Mouse (Mus musculus) liver, embryonic 13.5 days (tissue): Measurements from ENCODE around the gene Zfp217. TPM values are rescaled to one million over a fixed set of nuclear protein-coding genes. Genes with fewer than 3 reads are reported as not detected.
A peak's percentile ranks its signal among the peaks of the same experiment; 100 is the strongest.

Source experiments
- ATAC-seq: fragments of 200-750 bp; cut with Nextera tagmentation; 2 replicates; pipeline ENCODE4 v1.8.0; 2017; ENCODE audit warnings: low read depth, mild to moderate bottlenecking, moderate number of reproducible peaks, moderate library complexity
- DNase-seq: peaks from one replicate; pipeline ENCODE4 v3.0.0; 2022
- H3K27ac ChIP-seq: fragments of 300-500 bp; sonication (generic); 2 replicates; pipeline ENCODE4 v1.5.1; 2015; ENCODE audit warnings: moderate library complexity, mild to moderate bottlenecking, inconsistent platforms
- H3K27me3 ChIP-seq: fragments of 300-500 bp; sonication (generic); 2 replicates; pipeline ENCODE4 v1.6.1; 2015; ENCODE audit warnings: mild to moderate bottlenecking, inconsistent platforms
- H3K36me3 ChIP-seq: fragments of 300-500 bp; sonication (generic); 2 replicates; pipeline ENCODE4 v1.6.1; 2015; ENCODE audit warnings: mild to moderate bottlenecking, inconsistent platforms
- H3K4me1 ChIP-seq: fragments of 300-500 bp; sonication (generic); replicated peaks from 2 replicates; pipeline ENCODE4 v1.6.1; 2015; ENCODE audit warnings: inconsistent platforms
- H3K4me2 ChIP-seq: fragments of 300-500 bp; sonication (generic); 2 replicates; pipeline ENCODE4 v1.6.1; 2015; ENCODE audit warnings: inconsistent platforms, mild to moderate bottlenecking, moderate library complexity
- H3K4me3 ChIP-seq: fragments of 300-500 bp; sonication (generic); replicated peaks from 2 replicates; pipeline ENCODE4 v1.5.1; 2015; ENCODE audit warnings: mild to moderate bottlenecking, inconsistent platforms
- H3K9ac ChIP-seq: fragments of 300-500 bp; sonication (generic); 2 replicates; pipeline ENCODE4 v1.6.1; 2015; ENCODE audit warnings: mild to moderate bottlenecking, inconsistent platforms
- H3K9me3 ChIP-seq: fragments of 300-500 bp; sonication (generic); replicated peaks from 2 replicates; pipeline ENCODE4 v1.6.1; 2016; ENCODE audit warnings: inconsistent platforms
- WGBS: fragments of 180-500 bp; shearing (Covaris S2); methylation state at CpG from one replicate; pipeline ENCODE4 v1.1.7; 2015; ENCODE audit not compliant: insufficient replicate concordance; 5-methylcytosine and 5-hydroxymethylcytosine counted together
- polyA plus RNA-seq: library from polyadenylated mRNA; unstranded; fragments of >200 nt; fragmentation: Nextera tagmentation; extraction: Ambion mirVana; gene quantifications from 2 replicates; pipeline ENCODE4 v1.2.1, GENCODE M21; 2015

Zfp217 gene
- 3.6 and 3.7 TPM in 2 replicates for polyA plus RNA-seq

DNA sequence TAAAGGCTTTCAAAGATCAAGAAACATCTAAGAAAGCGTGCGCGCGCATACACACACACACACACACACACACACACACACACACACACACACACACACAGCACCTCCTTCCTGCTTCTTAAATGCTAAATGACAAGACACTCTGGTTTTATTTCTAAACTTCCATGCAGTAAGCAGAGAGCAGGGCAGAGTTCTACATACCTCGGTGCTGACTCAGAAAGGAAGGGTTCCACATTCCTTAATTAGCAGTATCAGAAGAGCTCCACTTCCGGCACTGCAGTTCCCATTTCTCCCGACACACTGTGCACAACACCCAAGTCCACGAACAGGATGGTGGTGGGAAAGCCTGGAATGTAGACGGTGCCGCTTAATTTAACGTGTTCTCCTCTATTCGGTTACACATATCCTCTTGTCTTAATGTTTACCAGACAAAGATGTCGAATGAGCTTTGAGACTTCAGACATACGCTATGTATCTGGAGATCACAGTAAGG lies at the start of gene Zfp217:
Zfp217 (minus strand) TSS at position 443 of the 493 bp plus-strand sequence.
- peak within 1 kb of the TSS; percentile 57 for H3K4me3 ChIP-seq
- H3K27me3 ChIP-seq, result no peaks in the 10 kb centered on the region
- peak within 1 kb of the TSS; percentile 95 for H3K27ac ChIP-seq
- peak within 1 kb of the TSS; percentile 67 for H3K4me2 ChIP-seq
- peaks cover 85% of the 10 kb centered on the region for H3K4me1 ChIP-seq
- H3K9ac ChIP-seq, result peak within 1 kb of the TSS; percentile 81
- H3K9me3 ChIP-seq, result no peaks in the 10 kb centered on the region
- DNase-seq (no peak), ATAC-seq (peak; percentile 37)
- 20% methylated on average over 14 of the region's 14 CpGs for WGBS
- peaks cover 22% of the 10 kb centered on the region for H3K36me3 ChIP-seq

GRCm38 (mm10) chr2:170195542-170196089 lies 47.7 kb upstream of the Zfp217 start:
- Histone ChIP-seq H3K27ac (no peak overlapping the region), H3K9ac (no peak overlapping the region), H3K4me3 (no peak overlapping the region), H3K27me3 (no peaks in the 10 kb centered on the region), H3K36me3 (no peaks in the 10 kb centered on the region), H3K4me1 (peaks cover 27% of the 10 kb centered on the region), H3K9me3 (no peaks in the 10 kb centered on the region), H3K4me2 (no peak overlapping the region)
- WGBS, result 50% methylated on average over 13 of the region's 13 CpGs
- ATAC-seq (no peak), DNase-seq (no peak)

GRCm38 (mm10) chr2:170194845-170195244 lies 46.9 kb upstream of the Zfp217 start:
- Histone ChIP-seq H3K27me3 (no peaks in the 10 kb centered on the region), H3K27ac (no peak overlapping the region), H3K4me3 (no peak overlapping the region), H3K4me1 (peaks cover 27% of the 10 kb centered on the region), H3K36me3 (no peaks in the 10 kb centered on the region), H3K9ac (no peak overlapping the region), H3K4me2 (no peak overlapping the region), H3K9me3 (no peaks in the 10 kb centered on the region)
- DNase-seq (no peak), ATAC-seq (no peak)
- WGBS, result 87% methylated on average over 12 of the region's 12 CpGs

- ATAC-seq (no peak), DNase-seq (no peak)
- H3K4me2 ChIP-seq, result peak overlapping the region; percentile 54
- H3K9me3 ChIP-seq, result no peaks in the 10 kb centered on the region
- peak overlapping the region; percentile 37; the same call in 1 of the 2 replicates for H3K9ac ChIP-seq
- H3K36me3 ChIP-seq, result no peaks in the 10 kb centered on the region
- H3K4me3 ChIP-seq, result no peak overlapping the region
- peaks cover 28% of the 10 kb centered on the region for H3K4me1 ChIP-seq
- 33% methylated on average over 6 of the region's 6 CpGs for WGBS
- peak overlapping the region; percentile 63 for H3K27ac ChIP-seq
- no peaks in the 10 kb centered on the region for H3K27me3 ChIP-seq
These were observed 45.9 kb upstream of the Zfp217 start for GRCm38 (mm10) chr2:170193850-170194249.

GRCm38 (mm10) chr2:170193211-170193610 lies 45.3 kb upstream of the Zfp217 start:
- no peaks in the 10 kb centered on the region for H3K36me3 ChIP-seq
- DNase-seq (peak; percentile 29), ATAC-seq (peak; percentile 56; the same call in 1 of the 2 replicates)
- H3K4me1 ChIP-seq, result peaks cover 31% of the 10 kb centered on the region
- peak overlapping the region; percentile 63 for H3K27ac ChIP-seq
- no peaks in the 10 kb centered on the region for H3K9me3 ChIP-seq
- H3K4me2 ChIP-seq, result peak overlapping the region; percentile 54
- H3K4me3 ChIP-seq, result peak overlapping the region; percentile 24
- no peaks in the 10 kb centered on the region for H3K27me3 ChIP-seq
- 0% methylated on average over 10 of the region's 10 CpGs for WGBS
- peak overlapping the region; percentile 37 for H3K9ac ChIP-seq

GRCm38 (mm10) chr2:170192731-170193149 lies 44.8 kb upstream of the Zfp217 start:
- peak overlapping the region; percentile 37 for H3K9ac ChIP-seq
- no peak for DNase-seq
- peak overlapping the region; percentile 54 for H3K27ac ChIP-seq
- no peaks in the 10 kb centered on the region for H3K9me3 ChIP-seq
- peak; percentile 65 for ATAC-seq
- H3K4me2 ChIP-seq, result peak overlapping the region; percentile 54
- peaks cover 31% of the 10 kb centered on the region for H3K4me1 ChIP-seq
- no peaks in the 10 kb centered on the region for H3K27me3 ChIP-seq
- WGBS, result 9% methylated on average over 7 of the region's 7 CpGs
- H3K36me3 ChIP-seq, result no peaks in the 10 kb centered on the region
- peak overlapping the region; percentile 24 for H3K4me3 ChIP-seq

- ATAC-seq, result no peak
- Histone ChIP-seq H3K27me3 (no peaks in the 10 kb centered on the region), H3K36me3 (no peaks in the 10 kb centered on the region), H3K9ac (no peak overlapping the region), H3K4me2 (no peak overlapping the region), H3K9me3 (no peaks in the 10 kb centered on the region), H3K4me1 (peaks cover 38% of the 10 kb centered on the region), H3K4me3 (no peak overlapping the region), H3K27ac (no peak overlapping the region)
- 77% methylated on average over 7 of the region's 7 CpGs for WGBS
- DNase-seq, result no peak
These were observed 40.8 kb upstream of the Zfp217 start for GRCm38 (mm10) chr2:170188721-170189120.

GRCm38 (mm10) chr2:170185137-170185837 lies 37.4 kb upstream of the Zfp217 start:
- no peak for ATAC-seq
- Histone ChIP-seq H3K27me3 (no peaks in the 10 kb centered on the region), H3K4me1 (peaks cover 25% of the 10 kb centered on the region), H3K9ac (peak overlapping the region; percentile 65), H3K4me2 (peak overlapping the region; percentile 75), H3K36me3 (no peaks in the 10 kb centered on the region), H3K27ac (peak overlapping the region; percentile 40), H3K9me3 (no peaks in the 10 kb centered on the region), H3K4me3 (peak overlapping the region; percentile 61)
- DNase-seq, result no peak
- 36% methylated on average over 4 of the region's 4 CpGs for WGBS

GRCm38 (mm10) chr2:170184175-170184983 lies 36.5 kb upstream of the Zfp217 start:
- Histone ChIP-seq H3K36me3 (no peaks in the 10 kb centered on the region), H3K27ac (peak overlapping the region; percentile 40), H3K9me3 (no peaks in the 10 kb centered on the region), H3K27me3 (no peaks in the 10 kb centered on the region), H3K4me1 (peaks cover 28% of the 10 kb centered on the region), H3K4me3 (peak overlapping the region; percentile 61), H3K4me2 (peak overlapping the region; percentile 75), H3K9ac (peak overlapping the region; percentile 65)
- ATAC-seq (peak; percentile 87), DNase-seq (peak; percentile 57)
- under 1% methylated on average over 33 of the region's 33 CpGs for WGBS

DNA sequence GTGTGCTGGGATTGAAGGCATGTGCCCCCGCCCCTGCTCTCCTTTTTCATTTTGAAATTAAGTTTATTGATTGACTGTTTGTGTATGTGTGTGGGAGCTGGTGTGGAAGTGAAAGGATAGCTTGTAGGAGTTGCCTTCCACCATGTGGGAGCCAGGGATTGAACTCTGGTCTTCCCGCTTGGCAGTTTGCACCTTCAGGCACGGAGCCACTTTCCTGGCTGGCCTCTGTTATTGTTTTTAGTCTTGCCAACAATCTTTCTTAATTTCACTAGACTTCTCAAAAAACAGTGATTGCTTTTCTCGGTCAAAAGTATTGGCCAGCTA lies 35.9 kb upstream of the Zfp217 start:
- H3K4me3 ChIP-seq, result peak overlapping the region; percentile 61; the same call in 1 of the 2 replicates
- H3K9ac ChIP-seq, result peak overlapping the region; percentile 65
- H3K9me3 ChIP-seq, result no peaks in the 10 kb centered on the region
- no peak for DNase-seq
- H3K27me3 ChIP-seq, result no peaks in the 10 kb centered on the region
- H3K36me3 ChIP-seq, result no peaks in the 10 kb centered on the region
- peak overlapping the region; percentile 75 for H3K4me2 ChIP-seq
- ATAC-seq, result no peak
- peak overlapping the region; percentile 58 for H3K27ac ChIP-seq
- 73% methylated on average over 4 of the region's 4 CpGs for WGBS
- peaks cover 28% of the 10 kb centered on the region for H3K4me1 ChIP-seq

- WGBS, result 63% methylated on average over 6 of the region's 6 CpGs
- ATAC-seq, result no peak
- no peak overlapping the region for H3K27ac ChIP-seq
These were observed 34.0 kb upstream of the Zfp217 start for GRCm38 (mm10) chr2:170181862-170182261.

More at GRCm38 (mm10) chr2:170181862-170182261, 34.0 kb upstream of the Zfp217 start:
- H3K9me3 ChIP-seq, result no peaks in the 10 kb centered on the region
- H3K4me1 ChIP-seq, result peaks cover 34% of the 10 kb centered on the region
- H3K36me3 ChIP-seq, result no peaks in the 10 kb centered on the region
- no peak overlapping the region for H3K9ac ChIP-seq
- no peak overlapping the region for H3K4me2 ChIP-seq
- H3K4me3 ChIP-seq, result no peak overlapping the region
- no peak for DNase-seq
- H3K27me3 ChIP-seq, result no peaks in the 10 kb centered on the region
